Mouse (Mus musculus): ENCODE data around the gene Ppp2r3a. TPM values are rescaled to one million over a fixed set of nuclear protein-coding genes. Genes with fewer than 3 reads are reported as not detected.

Ppp2r3a gene
- polyA plus RNA-seq, 1 experiment from 2014 or later, result 3.1 TPM

DNA sequence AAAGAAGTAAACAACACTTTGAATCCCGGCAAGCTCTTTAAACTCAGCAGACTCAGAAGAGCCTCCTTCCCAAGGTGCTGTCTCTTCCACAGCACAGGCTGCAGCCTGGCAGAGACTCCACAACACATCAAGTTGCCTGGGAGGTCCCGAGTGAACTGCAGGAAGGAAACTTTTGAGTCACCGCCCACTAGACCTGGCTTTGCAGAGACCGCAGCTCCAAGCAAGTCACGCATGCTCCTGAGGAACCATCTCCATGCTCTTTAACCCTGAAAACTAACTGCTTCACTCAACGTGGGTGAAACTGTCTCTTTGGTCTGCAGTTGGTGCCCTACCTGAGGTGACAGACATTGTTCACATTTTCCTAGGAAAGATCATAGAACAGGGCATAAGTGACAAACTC is 19.6 kb downstream of the Ppp2r3a start:
- Histone ChIP-seq H3K79me2 (ENCODE audit: inconsistent target) (no peaks in the 10 kb centered on the region), H3K27ac (no peak overlapping the region), H3K4me3 (ENCODE audit: inconsistent target) (no peak overlapping the region), H3K36me3 (ENCODE audit: inconsistent target) (no peaks in the 10 kb centered on the region)
- WGBS (ENCODE audit: missing documents), result 17% methylated on average over 6 of the region's 6 CpGs

GRCm38 (mm10) chr9:101230028-101230427 is 21.6 kb downstream of the Ppp2r3a start:
- Histone ChIP-seq H3K4me3 (ENCODE audit: inconsistent target) (no peak overlapping the region), H3K79me2 (ENCODE audit: inconsistent target) (no peaks in the 10 kb centered on the region), H3K36me3 (ENCODE audit: inconsistent target) (no peaks in the 10 kb centered on the region), H3K27ac (no peak overlapping the region)
- WGBS (ENCODE audit: missing documents), result 14% methylated on average over 3 of the region's 3 CpGs

- Histone ChIP-seq H3K27ac (no peak overlapping the region), H3K79me2 (ENCODE audit: inconsistent target) (no peaks in the 10 kb centered on the region), H3K4me3 (ENCODE audit: inconsistent target) (no peak overlapping the region), H3K36me3 (ENCODE audit: inconsistent target) (no peaks in the 10 kb centered on the region)
Measured at GRCm38 (mm10) chr9:101228892-101229291, 22.7 kb downstream of the Ppp2r3a start.

DNA sequence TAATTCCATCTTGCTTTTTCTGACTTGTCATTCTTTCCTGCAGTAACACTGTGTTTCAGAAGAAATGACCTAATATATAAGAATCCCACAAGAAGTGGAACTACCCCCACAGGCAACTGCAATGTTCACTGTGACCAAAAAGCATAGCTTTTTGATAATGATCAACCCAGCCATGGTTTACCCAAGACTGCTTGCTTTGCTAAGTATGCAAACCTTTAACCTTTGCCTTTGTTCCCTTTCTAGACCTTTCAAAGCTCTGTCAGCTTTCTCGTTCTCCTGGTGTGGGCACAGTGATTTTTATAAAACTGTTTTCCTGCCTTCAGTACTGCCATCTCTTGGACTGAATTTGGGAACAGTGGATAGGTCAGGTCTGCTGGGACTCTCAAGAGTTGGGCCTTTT is 43.6 kb downstream of the Ppp2r3a start:
- Histone ChIP-seq H3K4me3 (ENCODE audit: inconsistent target) (no peak overlapping the region), H3K79me2 (ENCODE audit: inconsistent target) (no peaks in the 10 kb centered on the region), H3K36me3 (ENCODE audit: inconsistent target) (no peaks in the 10 kb centered on the region), H3K27ac (no peak overlapping the region)
- 87% methylated on average over 1 of the region's 1 CpGs for WGBS (ENCODE audit: missing documents)

DNA sequence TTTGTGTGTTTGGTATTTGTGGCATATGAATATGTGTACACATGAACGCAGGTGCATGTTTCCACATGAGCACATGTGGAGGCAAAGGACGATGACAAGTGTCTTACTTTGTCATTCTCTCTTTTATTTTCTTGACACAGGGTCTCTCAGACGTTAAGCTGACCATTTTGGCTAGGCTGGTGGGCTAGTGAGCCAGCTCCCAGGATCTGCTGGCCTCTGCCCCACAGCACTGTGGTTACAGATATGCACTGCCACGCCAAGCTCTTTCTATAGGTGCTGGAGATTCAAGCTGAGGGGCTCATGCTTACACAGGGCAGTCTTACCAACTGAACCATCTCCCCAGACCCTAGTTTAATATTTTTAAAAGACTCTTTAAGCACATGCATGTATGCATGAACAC is 45.1 kb downstream of the Ppp2r3a start:
- Histone ChIP-seq H3K27ac (no peak overlapping the region), H3K4me3 (ENCODE audit: inconsistent target) (no peak overlapping the region), H3K79me2 (ENCODE audit: inconsistent target) (no peaks in the 10 kb centered on the region), H3K36me3 (ENCODE audit: inconsistent target) (no peaks in the 10 kb centered on the region)
- WGBS (ENCODE audit: missing documents), result 88% methylated on average over 4 of the region's 4 CpGs

DNA sequence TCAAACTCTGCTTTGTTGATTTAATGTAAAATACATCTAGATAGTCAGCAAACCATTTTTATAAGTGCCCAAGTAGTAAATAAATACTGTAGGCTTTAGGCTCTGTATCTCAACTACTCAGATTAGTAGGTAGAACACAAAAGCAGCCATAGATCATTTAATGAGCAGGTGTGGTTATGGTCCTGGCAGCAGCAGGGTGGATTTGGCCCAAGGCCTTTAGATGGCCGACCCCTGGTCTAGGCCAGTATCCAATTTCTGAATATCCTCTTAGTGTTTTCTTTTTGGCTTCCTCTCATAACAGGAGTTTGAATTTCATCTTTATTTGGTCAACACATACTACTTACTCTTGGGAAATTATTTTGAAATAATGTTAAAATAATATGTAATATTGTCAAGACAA is 46.4 kb downstream of the Ppp2r3a start:
- no peak overlapping the region for H3K27ac ChIP-seq
- H3K36me3 ChIP-seq (ENCODE audit: inconsistent target), result no peaks in the 10 kb centered on the region
- no peaks in the 10 kb centered on the region for H3K79me2 ChIP-seq (ENCODE audit: inconsistent target)
- H3K4me3 ChIP-seq (ENCODE audit: inconsistent target), result no peak overlapping the region
- WGBS (ENCODE audit: missing documents), result 86% methylated on average over 1 of the region's 1 CpGs

DNA sequence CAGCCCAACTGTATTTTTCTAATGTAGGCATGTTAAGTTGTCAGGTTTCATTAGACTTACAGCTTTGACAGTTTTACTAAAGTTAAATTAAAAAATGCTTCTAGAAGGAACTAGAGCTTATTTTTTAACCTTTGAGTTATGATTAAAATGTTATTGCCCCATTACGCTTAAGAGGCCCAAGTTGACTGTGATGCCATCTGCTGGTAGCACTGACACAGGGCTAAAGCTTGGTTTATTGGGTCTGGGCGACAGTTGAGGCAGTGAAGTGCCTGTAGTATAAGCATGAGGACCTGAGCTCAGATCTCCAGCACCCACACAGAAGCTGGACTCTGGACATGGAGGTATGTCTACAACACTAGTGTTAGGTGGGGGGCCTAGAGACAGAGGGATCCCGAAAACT is 47.5 kb downstream of the Ppp2r3a start:
- Histone ChIP-seq H3K27ac (no peak overlapping the region), H3K36me3 (ENCODE audit: inconsistent target) (no peaks in the 10 kb centered on the region), H3K79me2 (ENCODE audit: inconsistent target) (no peaks in the 10 kb centered on the region), H3K4me3 (ENCODE audit: inconsistent target) (no peak overlapping the region)
- WGBS (ENCODE audit: missing documents), result 98% methylated on average over 3 of the region's 3 CpGs

GRCm38 (mm10) chr9:101200627-101201026 is 51.0 kb downstream of the Ppp2r3a start:
- Histone ChIP-seq H3K4me3 (ENCODE audit: inconsistent target) (no peak overlapping the region), H3K36me3 (ENCODE audit: inconsistent target) (no peaks in the 10 kb centered on the region), H3K27ac (no peak overlapping the region), H3K79me2 (ENCODE audit: inconsistent target) (no peaks in the 10 kb centered on the region)
- 96% methylated on average over 5 of the region's 5 CpGs for WGBS (ENCODE audit: missing documents)

GRCm38 (mm10) chr9:101198804-101199203 is 52.8 kb downstream of the Ppp2r3a start:
- H3K4me3 ChIP-seq (ENCODE audit: inconsistent target), result no peak overlapping the region
- no peaks in the 10 kb centered on the region for H3K36me3 ChIP-seq (ENCODE audit: inconsistent target)
- no peaks in the 10 kb centered on the region for H3K79me2 ChIP-seq (ENCODE audit: inconsistent target)
- 89% methylated on average over 6 of the region's 6 CpGs for WGBS (ENCODE audit: missing documents)
- no peak overlapping the region for H3K27ac ChIP-seq

- WGBS (ENCODE audit: missing documents), result 92% methylated on average over 3 of the region's 3 CpGs
- H3K4me3 ChIP-seq (ENCODE audit: inconsistent target), result no peak overlapping the region
- no peak overlapping the region for H3K27ac ChIP-seq
- no peaks in the 10 kb centered on the region for H3K36me3 ChIP-seq (ENCODE audit: inconsistent target)
- no peaks in the 10 kb centered on the region for H3K79me2 ChIP-seq (ENCODE audit: inconsistent target)
Measured at GRCm38 (mm10) chr9:101198261-101198660, 53.3 kb downstream of the Ppp2r3a start.

DNA sequence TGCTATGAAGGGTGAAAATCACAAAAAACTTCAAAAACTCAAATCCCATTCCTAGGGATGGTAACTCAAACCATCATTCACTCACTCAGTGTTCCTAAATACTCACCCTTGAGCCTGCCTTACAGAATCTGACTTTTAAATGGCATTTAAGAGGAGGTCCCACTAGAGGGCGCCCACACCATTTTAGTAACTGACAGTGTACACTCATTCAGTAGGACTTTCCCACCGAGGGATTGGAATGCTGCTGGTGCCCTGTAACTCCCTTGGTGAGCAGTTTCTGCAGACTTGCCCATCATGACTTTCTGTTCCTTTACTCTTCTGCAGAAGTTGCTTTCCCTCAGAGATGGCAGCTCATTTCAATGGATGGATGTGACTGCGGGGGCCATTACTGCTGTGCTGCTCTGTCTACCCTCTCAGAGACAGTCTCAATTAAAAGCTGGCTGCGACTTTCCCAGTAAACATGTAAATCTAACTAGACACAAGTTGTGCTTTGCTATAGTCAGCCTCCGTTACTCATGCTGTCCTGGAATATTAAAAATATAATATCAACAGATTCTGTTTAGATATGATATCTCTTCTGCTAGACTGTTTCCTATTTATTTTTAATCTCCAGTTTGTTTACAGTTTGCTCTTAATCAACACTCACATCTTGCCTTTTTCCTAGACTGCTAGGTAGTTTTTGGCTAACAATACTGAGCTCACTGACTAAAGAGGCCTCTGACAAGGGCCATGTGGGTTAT is 69.5 kb downstream of the Ppp2r3a start:
- Histone ChIP-seq H3K27ac (no peak overlapping the region), H3K4me3 (ENCODE audit: inconsistent target) (no peak overlapping the region), H3K79me2 (ENCODE audit: inconsistent target) (no peaks in the 10 kb centered on the region), H3K36me3 (ENCODE audit: inconsistent target) (no peaks in the 10 kb centered on the region)
- 52% methylated on average over 5 of the region's 5 CpGs for WGBS (ENCODE audit: missing documents)

DNA sequence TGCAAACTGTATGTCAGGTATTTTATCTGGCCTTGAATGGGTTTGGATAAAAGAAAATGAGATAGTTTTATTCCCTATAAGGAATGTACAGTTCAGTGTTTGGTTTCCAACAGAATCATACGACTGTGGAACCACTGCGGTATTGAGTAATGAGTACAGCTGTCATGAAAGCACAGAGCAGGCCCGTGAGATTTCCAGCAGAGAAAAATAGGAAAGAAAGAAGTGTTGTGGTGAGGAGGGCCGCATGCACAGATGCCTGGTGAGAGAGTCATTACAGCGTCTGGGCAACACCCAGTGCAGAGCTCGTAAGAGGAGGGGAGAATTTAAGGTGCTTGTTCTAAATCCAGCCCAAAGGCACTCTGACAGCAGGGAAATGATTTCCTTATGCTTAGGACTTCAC is 70.3 kb downstream of the Ppp2r3a start:
- Histone ChIP-seq H3K79me2 (ENCODE audit: inconsistent target) (no peaks in the 10 kb centered on the region), H3K4me3 (ENCODE audit: inconsistent target) (no peak overlapping the region), H3K36me3 (ENCODE audit: inconsistent target) (no peaks in the 10 kb centered on the region), H3K27ac (no peak overlapping the region)
- WGBS (ENCODE audit: missing documents), result 85% methylated on average over 6 of the region's 6 CpGs

DNA sequence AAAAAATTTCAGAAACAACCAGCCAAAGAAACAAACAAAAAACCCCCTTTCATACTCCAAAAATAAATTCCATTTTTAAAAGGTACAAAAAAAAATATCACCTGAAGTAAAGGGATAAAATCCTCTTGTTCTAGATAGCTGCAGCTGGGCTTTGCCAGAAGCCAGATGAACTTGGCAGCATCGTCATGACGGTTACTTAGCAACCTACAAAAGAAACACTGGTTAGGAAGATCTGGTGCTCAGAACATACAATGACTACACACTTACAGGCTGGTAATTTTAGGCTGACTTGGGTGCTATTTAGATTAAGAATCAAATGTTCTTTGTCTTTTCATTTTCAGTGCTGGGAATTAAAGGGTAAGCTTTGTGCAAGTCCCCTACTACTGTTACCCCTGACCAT is 71.4 kb downstream of the Ppp2r3a start:
- 92% methylated on average over 2 of the region's 2 CpGs for WGBS (ENCODE audit: missing documents)
- H3K4me3 ChIP-seq (ENCODE audit: inconsistent target), result no peak overlapping the region
- H3K27ac ChIP-seq, result no peak overlapping the region
- no peaks in the 10 kb centered on the region for H3K36me3 ChIP-seq (ENCODE audit: inconsistent target)
- H3K79me2 ChIP-seq (ENCODE audit: inconsistent target), result no peaks in the 10 kb centered on the region

DNA sequence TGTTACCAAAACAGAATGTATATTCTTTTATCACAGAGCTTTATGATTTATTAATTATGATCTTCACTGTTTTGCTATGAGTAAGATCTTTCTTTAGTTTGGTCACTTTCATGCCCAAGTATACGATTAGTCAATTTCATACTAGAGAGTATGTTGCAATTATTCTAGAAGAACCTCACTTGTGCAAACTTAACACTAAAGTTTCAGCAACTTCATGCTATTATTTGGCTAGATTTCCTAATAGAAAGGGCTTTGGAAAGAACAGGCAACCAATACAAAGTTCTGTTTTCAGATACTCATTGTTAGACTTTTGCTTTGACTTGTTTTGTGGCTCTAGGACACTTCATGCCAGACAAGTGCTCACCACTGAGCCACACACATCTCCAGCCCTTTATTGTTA is 91.0 kb downstream of the Ppp2r3a start:
- no peaks in the 10 kb centered on the region for H3K79me2 ChIP-seq (ENCODE audit: inconsistent target)
- WGBS (ENCODE audit: missing documents), result 50% methylated on average over 1 of the region's 1 CpGs
- H3K36me3 ChIP-seq (ENCODE audit: inconsistent target), result no peaks in the 10 kb centered on the region

DNA sequence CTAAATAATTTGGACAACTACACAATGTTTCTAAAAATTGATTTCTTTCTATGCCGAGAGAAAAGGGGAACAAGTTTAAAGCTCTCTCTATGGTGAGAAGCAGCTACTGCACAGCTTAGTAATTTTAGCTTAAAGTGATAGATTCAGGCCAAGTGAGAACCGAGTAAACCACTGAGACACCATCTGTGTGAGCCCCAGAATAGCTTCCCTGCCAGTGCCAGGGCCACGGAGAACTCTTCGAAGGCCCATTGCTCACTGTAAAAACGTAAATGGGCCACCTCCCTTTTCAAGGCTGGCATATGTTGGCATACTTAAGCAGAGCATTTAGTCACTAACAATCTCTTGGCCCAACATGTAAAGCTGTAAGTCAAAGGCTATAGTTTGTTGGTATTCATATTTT is 91.5 kb downstream of the Ppp2r3a start:
- Histone ChIP-seq H3K27ac (no peak overlapping the region), H3K4me3 (ENCODE audit: inconsistent target) (no peak overlapping the region), H3K36me3 (ENCODE audit: inconsistent target) (no peaks in the 10 kb centered on the region), H3K79me2 (ENCODE audit: inconsistent target) (no peaks in the 10 kb centered on the region)
- 49% methylated on average over 5 of the region's 5 CpGs for WGBS (ENCODE audit: missing documents)

More for the DNA sequence above, 91.0 kb downstream of the Ppp2r3a start:
- H3K27ac ChIP-seq, result no peak overlapping the region
- no peak overlapping the region for H3K4me3 ChIP-seq (ENCODE audit: inconsistent target)

- H3K27ac ChIP-seq, result no peak overlapping the region
- 89% methylated on average over 1 of the region's 1 CpGs for WGBS (ENCODE audit: missing documents)
- no peaks in the 10 kb centered on the region for H3K36me3 ChIP-seq (ENCODE audit: inconsistent target)
- no peaks in the 10 kb centered on the region for H3K79me2 ChIP-seq (ENCODE audit: inconsistent target)
- H3K4me3 ChIP-seq (ENCODE audit: inconsistent target), result no peak overlapping the region
Measured at GRCm38 (mm10) chr9:101159431-101159830, 92.2 kb downstream of the Ppp2r3a start.

Measured in macrophage (primary cell).